Mouse (Mus musculus): Measurements from ENCODE around the gene Wnt7a. TPM values are rescaled to one million over a fixed set of nuclear protein-coding genes. Genes with fewer than 3 reads are reported as not detected.

Wnt7a gene
- polyA plus RNA-seq, 1 experiment = not detected

- Histone ChIP-seq H3ac (ENCODE audit: control insufficient read depth, insufficient read length, low read depth) (no peak overlapping the region), H3K4me3 (ENCODE audit: insufficient read depth, poor library complexity, severe bottlenecking) (no peak overlapping the region), H3K79me2 (ENCODE audit: control insufficient read depth, insufficient read depth) (no peaks in the 10 kb centered on the region), H3K27me3 (ENCODE audit: control insufficient read depth, insufficient read depth, insufficient read length) (peaks cover 87% of the 10 kb centered on the region), H3K36me3 (ENCODE audit: control insufficient read depth, insufficient read depth) (no peaks in the 10 kb centered on the region), H3K79me3 (ENCODE audit: low read depth) (no peaks in the 10 kb centered on the region)
- TF ChIP-seq MYOD1 (IDR thresholded peaks at IDR 0.05; ENCODE audit: control insufficient read depth, insufficient read length, low read depth) = no peak
- no peak for TF ChIP-seq CEBPB (IDR thresholded peaks at IDR 0.05; ENCODE audit: low read depth)
- no peak for TF ChIP-seq MYOG (IDR thresholded peaks at IDR 0.05; ENCODE audit: control insufficient read depth, extremely low read depth, insufficient read length)
Measured at GRCm38 (mm10) chr6:91359672-91360370, 51.3 kb downstream of the Wnt7a start.

- no peak overlapping the region for H3K4me3 ChIP-seq (ENCODE audit: insufficient read depth, poor library complexity, severe bottlenecking)
- H3K79me2 ChIP-seq (ENCODE audit: control insufficient read depth, insufficient read depth) = no peaks in the 10 kb centered on the region
- no peaks in the 10 kb centered on the region for H3K36me3 ChIP-seq (ENCODE audit: control insufficient read depth, insufficient read depth)
- TF ChIP-seq MYOD1 (IDR thresholded peaks at IDR 0.05; ENCODE audit: control insufficient read depth, insufficient read length, low read depth) (no peak), MAX (IDR thresholded peaks at IDR 0.05) (no peak), FOSL1 (IDR thresholded peaks at IDR 0.05; ENCODE audit: insufficient read depth, low read length, poor library complexity, severe bottlenecking) (no peak), MYOG (IDR thresholded peaks at IDR 0.05; ENCODE audit: control insufficient read depth, extremely low read depth, insufficient read length) (no peak), USF1 (IDR thresholded peaks at IDR 0.05; ENCODE audit: low read depth) (no peak), CEBPB (IDR thresholded peaks at IDR 0.05; ENCODE audit: low read depth) (no peak), CTCF (IDR thresholded peaks at IDR 0.05; ENCODE audit: control insufficient read depth, insufficient read depth, insufficient read length) (no peak)
- H3K79me3 ChIP-seq (ENCODE audit: low read depth) = no peaks in the 10 kb centered on the region
- peaks cover 85% of the 10 kb centered on the region for H3K27me3 ChIP-seq (ENCODE audit: control insufficient read depth, insufficient read depth, insufficient read length)
- no peak overlapping the region for H3ac ChIP-seq (ENCODE audit: control insufficient read depth, insufficient read length, low read depth)
Measured at GRCm38 (mm10) chr6:91358866-91359656, 52.1 kb downstream of the Wnt7a start.

- H3K79me2 ChIP-seq (ENCODE audit: control insufficient read depth, insufficient read depth) = no peaks in the 10 kb centered on the region
- no peak overlapping the region for H3ac ChIP-seq (ENCODE audit: control insufficient read depth, insufficient read length, low read depth)
- H3K36me3 ChIP-seq (ENCODE audit: control insufficient read depth, insufficient read depth) = no peaks in the 10 kb centered on the region
- no peak overlapping the region for H3K4me3 ChIP-seq (ENCODE audit: insufficient read depth, poor library complexity, severe bottlenecking)
- no peak for TF ChIP-seq MYOD1 (IDR thresholded peaks at IDR 0.05; ENCODE audit: control insufficient read depth, insufficient read length, low read depth)
- no peak for TF ChIP-seq FOSL1 (IDR thresholded peaks at IDR 0.05; ENCODE audit: insufficient read depth, low read length, poor library complexity, severe bottlenecking)
- TF ChIP-seq CTCF (IDR thresholded peaks at IDR 0.05; ENCODE audit: control insufficient read depth, insufficient read depth, insufficient read length) = no peak
- H3K27me3 ChIP-seq (ENCODE audit: control insufficient read depth, insufficient read depth, insufficient read length) = peaks cover 87% of the 10 kb centered on the region
- H3K79me3 ChIP-seq (ENCODE audit: low read depth) = no peaks in the 10 kb centered on the region
Measured at GRCm38 (mm10) chr6:91358394-91358793, 52.8 kb downstream of the Wnt7a start.

GRCm38 (mm10) chr6:91357238-91357876, 53.8 kb downstream of the Wnt7a start:
- no peaks in the 10 kb centered on the region for H3K79me2 ChIP-seq (ENCODE audit: control insufficient read depth, insufficient read depth)

GRCm38 (mm10) chr6:91349620-91350019, 61.5 kb downstream of the Wnt7a start:
- no peak overlapping the region for H3K4me3 ChIP-seq (ENCODE audit: insufficient read depth, poor library complexity, severe bottlenecking)
- peaks cover 76% of the 10 kb centered on the region for H3K27me3 ChIP-seq (ENCODE audit: control insufficient read depth, insufficient read depth, insufficient read length)
- H3ac ChIP-seq (ENCODE audit: control insufficient read depth, insufficient read length, low read depth) = no peak overlapping the region
- H3K79me3 ChIP-seq (ENCODE audit: low read depth) = no peaks in the 10 kb centered on the region
- H3K36me3 ChIP-seq (ENCODE audit: control insufficient read depth, insufficient read depth) = no peaks in the 10 kb centered on the region
- H3K79me2 ChIP-seq (ENCODE audit: control insufficient read depth, insufficient read depth) = no peaks in the 10 kb centered on the region
- TF ChIP-seq MAX (IDR thresholded peaks at IDR 0.05) (no peak), USF1 (IDR thresholded peaks at IDR 0.05; ENCODE audit: low read depth) (no peak), FOSL1 (IDR thresholded peaks at IDR 0.05; ENCODE audit: insufficient read depth, low read length, poor library complexity, severe bottlenecking) (no peak), CEBPB (IDR thresholded peaks at IDR 0.05; ENCODE audit: low read depth) (no peak), CTCF (IDR thresholded peaks at IDR 0.05; ENCODE audit: control insufficient read depth, insufficient read depth, insufficient read length) (no peak), MYOG (IDR thresholded peaks at IDR 0.05; ENCODE audit: control insufficient read depth, extremely low read depth, insufficient read length) (no peak)

More at GRCm38 (mm10) chr6:91357238-91357876, 53.8 kb downstream of the Wnt7a start:
- Histone ChIP-seq H3K79me3 (ENCODE audit: low read depth) (no peaks in the 10 kb centered on the region), H3ac (ENCODE audit: control insufficient read depth, insufficient read length, low read depth) (no peak overlapping the region), H3K36me3 (ENCODE audit: control insufficient read depth, insufficient read depth) (no peaks in the 10 kb centered on the region), H3K4me3 (ENCODE audit: insufficient read depth, poor library complexity, severe bottlenecking) (no peak overlapping the region), H3K27me3 (ENCODE audit: control insufficient read depth, insufficient read depth, insufficient read length) (peaks cover 81% of the 10 kb centered on the region)
- no peak for TF ChIP-seq USF1 (IDR thresholded peaks at IDR 0.05; ENCODE audit: low read depth)
- TF ChIP-seq CEBPB (IDR thresholded peaks at IDR 0.05; ENCODE audit: low read depth) = no peak
- no peak for TF ChIP-seq CTCF (IDR thresholded peaks at IDR 0.05; ENCODE audit: control insufficient read depth, insufficient read depth, insufficient read length)
- TF ChIP-seq FOSL1 (IDR thresholded peaks at IDR 0.05; ENCODE audit: insufficient read depth, low read length, poor library complexity, severe bottlenecking) = no peak

Measured in C2C12 (cell line).